Mouse (Mus musculus) C2C12 (cell line): ENCODE measurements around the gene Ank.

Experiments
- CEBPB ChIP-seq: IDR thresholded peaks from one replicate; pipeline ENCODE4 v1.6.1; 2011; ENCODE audit warnings: low read depth, mild to moderate bottlenecking, control low read depth, moderate library complexity
- CTCF ChIP-seq: IDR thresholded peaks from one replicate; pipeline ENCODE4 v1.5.1; 2011; ENCODE audit not compliant: control insufficient read depth, insufficient read depth, insufficient read length

- TF ChIP-seq CTCF (no peak), CEBPB (no peak)
Measured at GRCm38 (mm10) chr15:27506893-27507596, 40.6 kb downstream of the Ank start.
